21 mouse cellular contexts compared by ENCODE assay signal in the genomic region with DNA sequence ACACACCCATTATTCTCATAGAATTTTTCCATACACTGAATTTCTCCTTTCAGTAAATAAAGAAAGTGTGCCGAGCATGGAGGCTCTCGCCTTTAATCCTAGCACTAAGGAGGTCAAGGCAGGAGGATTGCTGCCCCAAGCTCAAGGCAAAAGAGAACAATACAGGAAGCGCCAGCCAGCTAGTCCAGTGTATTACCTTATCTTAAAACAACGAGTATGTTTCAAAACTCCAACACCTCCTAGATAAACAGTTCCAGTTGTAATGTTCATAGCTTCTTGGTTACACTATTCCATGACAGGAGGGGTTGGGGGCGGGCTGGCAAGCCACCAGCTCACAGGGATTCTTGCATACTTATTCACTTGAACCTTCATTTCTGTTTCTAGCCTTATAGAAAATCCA.
DNase-seq lines count a peak whose midpoint lies in the region; ATAC-seq lines count a peak whose summit lies in the region.
"Had no signal": no experiment of that assay in that cellular context is flagged by ENCODE, and none has a peak within 500 bp of the region (broad histone marks: within the 10 kb centered on the region; RNA-seq: fewer than 3 reads in every experiment).

No protein-coding gene starts in this region.

- peaks cover 3% of the 10 kb centered on the region for H3K9me3 ChIP-seq in erythroblast, embryonic 14.5 days (ENCODE audit: control insufficient read depth, low read length)
- no peaks in the 10 kb centered on the region for H3K9me3 ChIP-seq in hindbrain, embryonic 10.5 days
- H3K9me3 ChIP-seq in hindbrain, embryonic 12.5 days (replicated peaks), result no peaks in the 10 kb centered on the region
- no peaks in the 10 kb centered on the region for H3K9me3 ChIP-seq in liver, embryonic 12.5 days (replicated peaks)
- H3K9me3 ChIP-seq in stomach, embryonic 15.5 days, result no peaks in the 10 kb centered on the region
- H3K9me3 ChIP-seq: neural tube, embryonic 12.5 days had no signal

- peaks cover 79% of the 10 kb centered on the region for H3K36me3 ChIP-seq in erythroblast, embryonic 14.5 days (ENCODE audit: control insufficient read depth)
- peaks cover 21% of the 10 kb centered on the region for H3K36me3 ChIP-seq in hindbrain, embryonic 10.5 days
- peaks cover 8% of the 10 kb centered on the region; the same call in 1 of the 2 replicates for H3K36me3 ChIP-seq in hindbrain, embryonic 12.5 days
- peaks cover 46% of the 10 kb centered on the region for H3K36me3 ChIP-seq in liver, embryonic 12.5 days
- 0 out of 2 replicates have a peak, but pooled peaks cover 3% of the 10 kb centered on the region for H3K36me3 ChIP-seq in stomach, embryonic 15.5 days

- H3K4me3 ChIP-seq in erythroblast, embryonic 14.5 days (replicated peaks), result peak overlapping the region; percentile 72
- no peak overlapping the region for H3K4me3 ChIP-seq in hindbrain, embryonic 10.5 days
- H3K4me3 ChIP-seq in hindbrain, embryonic 12.5 days, result no peak overlapping the region
- peak overlapping the region; percentile 63 for H3K4me3 ChIP-seq in liver, embryonic 12.5 days
- H3K4me3 ChIP-seq in stomach, embryonic 15.5 days (replicated peaks), result no peak overlapping the region
- H3K4me3 ChIP-seq: megakaryocyte, embryonic 14.5 days; neural tube, embryonic 12.5 days had no signal

- DNase-seq in hindbrain, embryonic 10.5 days (ENCODE audit: low spot score), result no peak
- no peak for DNase-seq in layer of hippocampus, adult 11-12 months (ENCODE audit: low spot score)
- no peak for DNase-seq in adrenal gland, postnatal 36 days
- DNase-seq: adrenal gland, adult 8-10 months; cerebellum, adult 11-12 months; cerebellum, postnatal 36 days; forebrain, postnatal 0 days; gastrocnemius, postnatal 10 days; kidney, adult 8-10 months; kidney, postnatal 4 days; lung, postnatal 14 days; right cerebral cortex, postnatal 25 days; thymus, adult 18-20 months had no signal

- H3K9ac ChIP-seq in hindbrain, embryonic 12.5 days, result no peak overlapping the region
- H3K9ac ChIP-seq in liver, embryonic 12.5 days, result peak overlapping the region; percentile 50; the same call in 1 of the 2 replicates
- no peak overlapping the region for H3K9ac ChIP-seq in stomach, embryonic 15.5 days
- H3K9ac ChIP-seq: forebrain, postnatal 0 days; neural tube, embryonic 12.5 days had no signal

- ATAC-seq in erythroblast, adult 5-6 weeks (replicated peaks; ENCODE audit: low FRiP score, poor library complexity, severe bottlenecking), result no peak
- ATAC-seq in hindbrain, embryonic 12.5 days (ENCODE audit: low FRiP score), result no peak
- no peak for ATAC-seq in liver, embryonic 12.5 days
- peak; percentile 6; the same call in 1 of the 2 replicates for ATAC-seq in stomach, embryonic 15.5 days (ENCODE audit: insufficient read depth, low FRiP score, low read depth)
- ATAC-seq: forebrain, postnatal 0 days; hindbrain, embryonic 16.5 days had no signal

- H3K4me2 ChIP-seq in hindbrain, embryonic 12.5 days (replicated peaks), result no peak overlapping the region
- peak overlapping the region; percentile 76 for H3K4me2 ChIP-seq in liver, embryonic 12.5 days
- 0 out of 2 replicates have a peak overlapping the region, but pooled peaks have one; percentile 5 for H3K4me2 ChIP-seq in stomach, embryonic 15.5 days
- H3K4me2 ChIP-seq: neural tube, embryonic 12.5 days had no signal

- 92% methylated on average over 5 of the region's 5 CpGs for WGBS in hindbrain, embryonic 10.5 days
- 85% methylated on average over 5 of the region's 5 CpGs for WGBS in hindbrain, embryonic 12.5 days
- 31% methylated on average over 5 of the region's 5 CpGs for WGBS in liver, embryonic 12.5 days (ENCODE audit: insufficient replicate concordance)
- 45% methylated on average over 5 of the region's 5 CpGs for WGBS in stomach, embryonic 15.5 days

- H3K27me3 ChIP-seq in erythroblast, embryonic 14.5 days (ENCODE audit: control insufficient read depth), result no peaks in the 10 kb centered on the region
- no peaks in the 10 kb centered on the region for H3K27me3 ChIP-seq in hindbrain, embryonic 10.5 days (ENCODE audit: insufficient read depth, poor library complexity, severe bottlenecking)
- no peaks in the 10 kb centered on the region for H3K27me3 ChIP-seq in hindbrain, embryonic 12.5 days
- H3K27me3 ChIP-seq in liver, embryonic 12.5 days (replicated peaks), result no peaks in the 10 kb centered on the region
- H3K27me3 ChIP-seq in stomach, embryonic 15.5 days (replicated peaks), result no peaks in the 10 kb centered on the region
- H3K27me3 ChIP-seq: megakaryocyte, embryonic 14.5 days; neural tube, embryonic 12.5 days had no signal

- peaks cover 76% of the 10 kb centered on the region for H3K4me1 ChIP-seq in erythroblast, embryonic 14.5 days (ENCODE audit: control insufficient read depth)
- peaks cover 13% of the 10 kb centered on the region for H3K4me1 ChIP-seq in hindbrain, embryonic 10.5 days (replicated peaks)
- no peaks in the 10 kb centered on the region for H3K4me1 ChIP-seq in hindbrain, embryonic 12.5 days
- peaks cover 67% of the 10 kb centered on the region for H3K4me1 ChIP-seq in liver, embryonic 12.5 days
- peaks cover 14% of the 10 kb centered on the region; the same call in 1 of the 2 replicates for H3K4me1 ChIP-seq in stomach, embryonic 15.5 days

- 0 out of 2 replicates have a peak overlapping the region, but pooled peaks have one; percentile 2 for H3K27ac ChIP-seq in hindbrain, embryonic 10.5 days
- no peak overlapping the region for H3K27ac ChIP-seq in hindbrain, embryonic 12.5 days
- peak overlapping the region; percentile 79 for H3K27ac ChIP-seq in liver, embryonic 12.5 days
- peak overlapping the region; percentile 57; the same call in 1 of the 2 replicates for H3K27ac ChIP-seq in stomach, embryonic 15.5 days
- H3K27ac ChIP-seq: neural tube, embryonic 12.5 days had no signal

Comparison
In these comparisons a context has a peak if more than half of its experiments do, and no peak if none do; other contexts are left out.
1. H3K4me3 ChIP-seq: peak in erythroblast, embryonic 14.5 days (single experiment) and liver, embryonic 12.5 days (single experiment); none in hindbrain, embryonic 10.5 days (single experiment), hindbrain, embryonic 12.5 days (single experiment) and stomach, embryonic 15.5 days (single experiment).